Mouse (Mus musculus): ENCODE data around the gene Gm12184.
"Not testable (repeated sequence)": the region's sequence is repeated elsewhere in the genome, so short reads cannot be mapped to it uniquely, and the experiment has no call there.

Gene Gm12184

GRCm38 (mm10) chr11:48825979-48826751 is at the start of gene Gm12184, which contains the start of gene Trim7:
TSS of gene Gm12184 (minus strand) at chr11:48826655.
TSS of gene Trim7 (plus strand) at chr11:48826140.
- DNase-seq, result not testable (repeated sequence)

- not testable (repeated sequence) for DNase-seq
Measured at GRCm38 (mm10) chr11:48875343-48875837, 48.9 kb upstream of the Gm12184 start.

DNA sequence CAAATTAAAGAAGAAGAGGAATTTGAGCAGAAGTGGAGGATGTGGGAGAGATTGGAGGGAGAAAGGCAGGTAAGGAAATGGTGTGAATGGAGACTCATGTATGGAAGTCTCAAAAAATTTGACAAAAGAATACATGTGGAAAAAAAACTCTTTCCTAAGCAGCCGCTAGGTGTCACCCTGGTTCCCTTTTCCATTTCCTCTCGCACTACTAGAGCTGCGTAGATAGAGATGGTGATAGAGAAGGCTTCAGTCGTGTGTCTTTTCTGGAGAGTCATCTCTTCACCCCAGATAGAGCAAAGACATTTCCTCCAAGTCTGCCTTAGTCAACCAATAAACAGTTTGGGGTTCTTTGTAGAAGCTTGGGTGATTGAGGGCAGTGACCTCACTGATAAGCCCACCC is 48.0 kb upstream of the Gm12184 start:
- DNase-seq, result peak; percentile 79

DNA sequence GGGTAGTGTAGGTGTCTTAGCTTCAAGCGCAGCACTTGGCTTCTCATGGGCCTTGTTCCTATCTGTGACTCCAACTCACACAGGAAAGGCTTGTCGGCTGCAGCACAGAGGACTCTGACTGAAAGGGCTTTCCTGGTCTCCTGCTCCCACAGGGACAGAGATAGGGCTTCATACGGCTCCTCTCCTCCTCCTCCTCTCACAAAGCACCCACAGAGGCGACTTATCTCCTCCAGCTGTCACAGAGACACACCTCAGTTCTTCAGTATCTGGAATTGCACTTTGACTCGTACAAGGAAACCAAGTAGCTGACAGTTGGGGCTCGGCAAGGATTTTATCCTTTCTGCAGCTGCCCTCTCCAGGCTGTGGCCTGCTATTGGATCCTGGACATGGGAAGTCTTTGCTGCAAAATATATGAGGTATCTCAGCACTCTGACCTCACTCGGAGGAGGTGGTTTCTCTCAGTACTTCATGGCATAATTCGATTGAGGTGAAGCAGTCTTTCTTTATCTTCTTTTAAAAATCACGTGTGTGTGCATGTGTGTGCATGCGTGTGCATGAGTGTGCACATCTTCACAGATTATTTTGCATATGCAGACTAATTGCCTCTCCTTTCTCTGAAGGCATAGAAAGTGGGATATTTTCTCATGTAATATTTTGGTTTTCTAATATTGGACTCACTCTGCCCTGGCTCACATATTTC is 47.3 kb upstream of the Gm12184 start:
- no peak for DNase-seq

- DNase-seq, result no peak
Measured at GRCm38 (mm10) chr11:48872695-48873300, 46.3 kb upstream of the Gm12184 start.

DNA sequence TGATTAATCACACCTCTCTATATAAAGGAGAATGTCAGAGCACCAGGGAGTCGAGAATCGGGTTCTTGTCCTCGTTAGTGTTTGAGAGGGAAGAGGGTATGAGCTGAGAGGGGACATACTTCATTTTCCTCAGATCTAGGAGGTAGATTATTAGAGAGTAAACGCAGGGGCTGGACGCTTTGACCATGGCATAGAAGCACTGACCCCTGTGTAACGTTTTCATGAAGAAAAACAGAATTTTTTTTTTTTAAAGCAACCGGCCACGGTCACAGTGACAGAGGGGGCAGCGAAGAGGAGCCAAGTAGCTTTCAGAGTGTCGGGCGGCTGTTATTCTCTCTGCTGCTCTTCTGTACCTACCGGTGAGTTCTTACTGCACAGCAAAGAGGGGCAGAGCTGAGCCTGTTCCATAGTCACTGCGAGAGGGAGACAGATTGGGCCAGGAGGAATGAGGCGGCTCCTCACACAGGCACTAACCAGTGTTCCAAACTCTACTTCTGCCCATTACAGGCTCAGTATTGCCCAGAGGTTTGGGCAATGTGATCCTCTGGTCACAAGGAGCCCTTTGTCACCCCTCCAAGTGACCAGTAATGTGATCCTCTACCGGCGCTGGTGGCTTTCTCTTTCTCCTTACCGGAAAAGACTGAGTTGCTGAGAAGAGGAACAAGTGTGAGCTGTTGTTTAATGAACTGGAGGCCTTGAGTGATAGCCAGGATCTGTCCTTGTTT is 45.5 kb upstream of the Gm12184 start:
- peak; percentile 62 for DNase-seq

DNA sequence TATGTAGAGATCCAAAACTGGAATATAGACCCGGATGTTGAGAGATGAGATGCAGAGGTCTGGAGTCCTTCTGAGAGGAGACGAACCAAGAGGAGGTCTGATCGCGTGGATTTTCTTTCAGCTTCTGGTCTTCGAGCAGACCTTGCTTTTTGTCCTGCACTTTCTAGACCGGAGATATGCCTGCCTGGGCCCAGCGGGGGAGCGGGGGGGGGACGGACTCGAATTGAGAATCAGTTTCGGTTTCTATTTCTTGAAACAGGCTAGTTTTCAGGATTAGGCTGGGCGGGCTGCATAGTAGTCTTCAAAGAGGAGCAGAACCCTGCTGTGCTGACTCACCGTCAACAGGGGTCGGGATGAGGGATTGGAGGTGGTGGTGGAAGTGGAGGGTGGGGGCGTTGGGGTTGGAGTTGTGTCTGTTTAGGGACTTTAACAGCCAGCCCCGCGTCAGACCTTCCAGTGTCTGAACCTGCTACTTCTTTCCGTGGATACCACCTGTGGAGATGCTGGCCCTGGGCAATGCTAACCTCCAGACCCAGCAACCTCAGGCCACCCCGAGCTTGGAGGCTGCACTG is 44.8 kb upstream of the Gm12184 start, which contains the start of gene Irgm1:
Gene Irgm1 (minus strand): TSS at position 483 of the 572 bp plus-strand sequence.
- DNase-seq, result peak; percentile 78

- DNase-seq, result peak; percentile 36
Measured at GRCm38 (mm10) chr11:48870781-48871180, 44.3 kb upstream of the Gm12184 start.

GRCm38 (mm10) chr11:48869380-48870110 is 43.1 kb upstream of the Gm12184 start:
- DNase-seq, result peak; percentile 42

GRCm38 (mm10) chr11:48866481-48866880 is 40.0 kb upstream of the Gm12184 start:
- no peak for DNase-seq

DNA sequence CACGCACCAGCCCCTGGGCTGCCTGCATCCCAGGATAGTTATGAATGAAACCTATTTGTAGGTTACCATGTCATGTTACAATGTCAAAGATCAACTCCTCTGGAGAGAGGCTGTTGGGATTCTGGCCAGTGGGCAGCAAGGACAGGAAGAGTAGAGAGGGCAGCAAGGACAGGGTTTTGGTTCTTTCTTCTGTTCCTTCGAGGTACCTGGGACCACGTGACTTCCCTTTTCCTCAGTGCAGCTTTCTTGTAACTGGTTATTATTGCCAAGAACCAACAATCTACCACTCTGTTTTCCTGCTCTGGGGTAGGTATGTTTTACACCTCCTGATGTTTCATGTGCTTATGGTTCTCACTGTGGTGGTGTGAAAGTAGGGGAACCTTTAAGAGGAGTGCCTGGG is 37.4 kb upstream of the Gm12184 start:
- no peak for DNase-seq

- no peak for DNase-seq
Measured at GRCm38 (mm10) chr11:48862784-48863319, 36.4 kb upstream of the Gm12184 start.

DNA sequence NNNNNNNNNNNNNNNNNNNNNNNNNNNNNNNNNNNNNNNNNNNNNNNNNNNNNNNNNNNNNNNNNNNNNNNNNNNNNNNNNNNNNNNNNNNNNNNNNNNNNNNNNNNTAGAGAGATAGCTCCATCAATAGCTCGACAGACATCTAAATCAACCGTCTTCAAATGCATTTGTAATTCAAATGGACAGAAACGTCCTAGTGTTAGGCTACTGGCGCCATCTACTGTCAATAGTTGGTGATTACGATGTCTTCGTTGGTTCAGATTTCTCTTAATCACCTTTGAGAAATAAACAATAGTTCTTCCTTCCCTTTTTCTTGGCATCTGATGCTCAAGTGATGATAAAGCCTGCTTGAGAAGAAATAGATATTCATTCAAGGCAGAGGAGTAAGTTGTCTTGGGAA is 32.6 kb upstream of the Gm12184 start:
- peak; percentile 69 for DNase-seq

DNA sequence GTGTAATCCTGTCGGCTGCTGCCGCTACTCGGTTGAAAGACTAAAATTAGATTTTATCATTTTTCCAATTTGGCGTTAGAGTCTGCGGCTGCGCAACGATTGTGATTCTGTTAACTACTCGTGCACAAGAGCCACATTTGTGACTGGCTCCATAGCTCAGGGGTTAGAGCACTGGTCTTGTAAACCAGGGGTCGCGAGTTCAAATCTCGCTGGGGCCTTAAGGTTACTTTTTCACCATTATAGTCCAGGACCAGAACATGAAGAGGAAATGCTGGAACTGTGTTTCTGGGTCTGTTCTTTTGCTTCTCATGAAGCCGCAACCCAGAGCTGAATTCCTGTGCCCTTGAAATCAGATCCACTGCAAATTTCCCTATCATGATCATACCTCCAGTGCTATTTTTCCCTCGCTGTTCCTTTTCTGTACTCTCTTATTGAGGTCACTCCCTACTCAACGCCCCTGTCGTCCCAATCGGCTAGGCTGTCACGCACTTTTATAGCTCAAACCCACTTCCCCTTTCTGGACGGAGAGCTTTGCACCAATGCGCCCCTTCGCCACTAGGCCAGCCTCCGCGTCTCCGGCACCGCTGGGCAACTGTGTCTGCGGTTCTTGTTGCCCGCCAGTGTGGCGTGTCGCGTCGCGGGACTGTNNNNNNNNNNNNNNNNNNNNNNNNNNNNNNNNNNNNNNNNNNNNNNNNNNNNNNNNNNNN is 27.2 kb upstream of the Gm12184 start:
- peak; percentile 89 for DNase-seq

- DNase-seq, result no peak
Measured at GRCm38 (mm10) chr11:48852624-48853473, 26.4 kb upstream of the Gm12184 start.

DNA sequence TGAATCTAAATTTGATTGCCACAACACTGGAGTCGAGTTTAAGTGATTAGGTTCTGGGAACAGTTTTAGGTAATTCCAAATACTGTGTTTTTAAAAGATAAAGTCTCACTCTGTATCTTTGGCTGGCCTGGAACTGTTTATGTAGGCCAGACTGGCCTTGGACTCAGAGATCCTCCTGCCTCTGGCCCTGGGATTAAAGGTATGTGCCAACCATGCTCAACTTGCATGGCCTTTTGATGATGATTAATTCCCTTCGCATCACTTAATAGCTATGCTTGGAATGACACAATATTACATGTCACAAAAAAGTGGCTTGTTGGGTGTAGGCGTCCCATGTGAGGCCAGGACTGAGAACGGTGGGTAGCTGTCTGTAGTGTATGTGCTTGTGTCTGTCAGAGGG is 25.7 kb upstream of the Gm12184 start:
- no peak for DNase-seq

GRCm38 (mm10) chr11:48851270-48851995 is 25.0 kb upstream of the Gm12184 start:
- DNase-seq, result no peak

DNA sequence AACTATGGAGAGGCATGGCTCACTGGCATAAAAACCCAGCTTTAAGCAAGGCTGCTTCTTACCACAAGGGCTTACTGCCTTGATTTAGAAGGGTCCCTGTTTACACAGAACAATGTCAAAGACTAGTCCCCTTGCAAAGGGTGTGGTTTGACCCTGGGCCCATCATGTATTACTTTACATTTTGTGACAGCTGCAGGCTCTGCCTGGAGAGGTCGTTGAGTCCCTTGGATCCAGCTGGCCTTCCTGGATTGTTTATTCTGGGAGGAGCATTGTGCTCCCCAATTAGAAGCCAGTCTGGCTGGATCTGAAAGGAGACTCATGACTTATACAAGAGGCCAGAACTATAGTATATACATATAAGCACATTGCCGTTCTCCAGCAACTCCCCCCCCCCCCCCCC is 23.8 kb upstream of the Gm12184 start:
- no peak for DNase-seq

- DNase-seq, result no peak
Measured at GRCm38 (mm10) chr11:48846881-48847280, 20.4 kb upstream of the Gm12184 start.
